In the genomic region with DNA sequence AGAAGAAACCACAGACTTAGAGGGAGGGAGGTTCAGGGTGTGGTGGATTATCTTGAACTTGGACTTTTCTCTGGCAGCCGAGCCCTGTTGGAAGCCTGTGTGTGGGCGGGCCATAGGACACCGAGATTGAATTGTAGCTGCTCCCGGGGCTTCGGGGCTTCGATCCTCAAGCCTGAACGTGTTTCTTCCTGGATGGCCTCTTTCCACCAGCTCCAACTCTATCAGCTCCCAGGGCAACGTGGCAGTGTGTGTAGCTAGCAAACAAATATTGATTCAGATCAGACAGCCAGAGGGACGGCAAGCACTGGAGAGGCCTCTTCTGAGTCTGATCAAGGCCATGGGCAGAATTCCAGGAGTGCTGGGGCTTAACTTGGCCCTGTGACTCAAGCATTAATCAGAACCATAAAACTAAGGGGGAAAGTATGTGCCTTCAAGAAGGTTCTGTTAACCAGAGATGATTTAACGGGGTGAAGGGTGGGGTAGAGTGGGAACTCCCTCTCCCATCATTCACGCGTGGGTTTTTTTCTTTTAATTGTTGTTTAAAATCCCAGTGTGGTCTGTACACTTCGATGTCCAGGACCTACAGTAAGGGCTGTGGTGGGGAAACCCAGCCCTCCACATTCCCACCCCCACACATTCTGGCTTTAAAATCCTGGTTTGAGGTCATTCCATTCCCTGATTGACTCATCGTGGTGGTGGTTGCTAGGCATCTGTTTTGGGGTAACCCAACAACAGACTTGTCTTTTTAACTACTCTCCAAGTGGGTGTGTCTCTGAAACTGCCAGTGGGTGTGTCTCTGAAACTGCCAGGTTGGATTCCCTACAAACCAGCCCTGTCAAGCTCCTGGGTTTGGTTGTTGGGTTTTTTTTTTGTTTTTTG, we compare ENCODE assay signal across 9 mouse cellular contexts. TPM values are rescaled to one million over a fixed set of nuclear protein-coding genes. Genes with fewer than 3 reads are reported as not detected.
DNase-seq lines count a peak whose midpoint lies in the region; ATAC-seq and TF ChIP-seq lines count a peak whose summit lies in the region.
"Had no signal": no experiment of that assay in that cellular context is flagged by ENCODE, and none has a peak within 500 bp of the region (broad histone marks: within the 10 kb centered on the region; RNA-seq: fewer than 3 reads in every experiment).

No protein-coding gene starts in this region.

- TF ChIP-seq POLR2A in myocyte (IDR thresholded peaks at IDR 0.05; ENCODE audit: insufficient read length, low read depth), result no peak

- H3K9me3 ChIP-seq in hindbrain, embryonic 10.5 days, result no peaks in the 10 kb centered on the region
- no peaks in the 10 kb centered on the region for H3K9me3 ChIP-seq in hindbrain, embryonic 11.5 days (ENCODE audit: control insufficient read depth, low read length)
- no peaks in the 10 kb centered on the region for H3K9me3 ChIP-seq in embryonic facial prominence, embryonic 15.5 days (replicated peaks)
- H3K9me3 ChIP-seq in limb, embryonic 11.5 days (ENCODE audit: control insufficient read depth, low read length), result no peaks in the 10 kb centered on the region
- H3K9me3 ChIP-seq: midbrain, embryonic 12.5 days had no signal

- no peak overlapping the region for H3K9ac ChIP-seq in hindbrain, embryonic 11.5 days (ENCODE audit: low read depth, low read length)
- no peak overlapping the region for H3K9ac ChIP-seq in embryonic facial prominence, embryonic 15.5 days
- H3K9ac ChIP-seq in limb, embryonic 11.5 days (ENCODE audit: low read length), result no peak overlapping the region
- H3K9ac ChIP-seq: midbrain, embryonic 12.5 days had no signal

- H3K4me2 ChIP-seq in hindbrain, embryonic 11.5 days (replicated peaks; ENCODE audit: low read depth, low read length), result no peak overlapping the region
- peak overlapping the region; percentile 65 for H3K4me2 ChIP-seq in embryonic facial prominence, embryonic 15.5 days (replicated peaks)
- H3K4me2 ChIP-seq in limb, embryonic 11.5 days (ENCODE audit: low read depth, severe bottlenecking), result no peak overlapping the region
- peak overlapping the region; percentile 91 for H3K4me2 ChIP-seq in myocyte (ENCODE audit: low read depth)
- H3K4me2 ChIP-seq: midbrain, embryonic 12.5 days had no signal

- intact Hi-C loops in heart, postnatal 25 days (cut with DNase I), result loop anchor here (2.0 kb wide), 1 partner anchor 15 kb away; no protein-coding TSS in a partner anchor

- peaks cover 45% of the 10 kb centered on the region for H3K4me1 ChIP-seq in hindbrain, embryonic 10.5 days (replicated peaks)
- peaks cover 2% of the 10 kb centered on the region; the same call in 1 of the 2 replicates for H3K4me1 ChIP-seq in hindbrain, embryonic 11.5 days (replicated peaks; ENCODE audit: control insufficient read depth, insufficient read depth, low read length)
- H3K4me1 ChIP-seq in embryonic facial prominence, embryonic 15.5 days, result peaks cover 77% of the 10 kb centered on the region
- peaks cover 40% of the 10 kb centered on the region for H3K4me1 ChIP-seq in limb, embryonic 11.5 days (ENCODE audit: control insufficient read depth, insufficient read depth, low read length)

- ATAC-seq in hindbrain, embryonic 11.5 days (ENCODE audit: low FRiP score), result no peak
- ATAC-seq in embryonic facial prominence, embryonic 15.5 days (ENCODE audit: insufficient number of reproducible peaks, low FRiP score, low TSS enrichment, low read depth), result peak; percentile 63
- no peak for ATAC-seq in limb, embryonic 11.5 days (ENCODE audit: insufficient number of reproducible peaks, low FRiP score, low TSS enrichment, low read depth)

- peaks cover 40% of the 10 kb centered on the region for H3K27me3 ChIP-seq in hindbrain, embryonic 10.5 days (ENCODE audit: insufficient read depth, poor library complexity, severe bottlenecking)
- peaks cover 16% of the 10 kb centered on the region for H3K27me3 ChIP-seq in hindbrain, embryonic 11.5 days (ENCODE audit: control insufficient read depth, insufficient read depth, low read length)
- no peaks in the 10 kb centered on the region for H3K27me3 ChIP-seq in embryonic facial prominence, embryonic 15.5 days
- H3K27me3 ChIP-seq in limb, embryonic 11.5 days (ENCODE audit: control insufficient read depth, insufficient read depth, low read length), result peaks cover 4% of the 10 kb centered on the region; the same call in 1 of the 2 replicates
- H3K27me3 ChIP-seq in myocyte (ENCODE audit: control insufficient read depth, insufficient read depth, insufficient read length), result no peaks in the 10 kb centered on the region

- no peak overlapping the region for H3ac ChIP-seq in myocyte (ENCODE audit: control insufficient read depth, insufficient read length)

- peak overlapping the region; percentile 45; the same call in 1 of the 2 replicates for H3K27ac ChIP-seq in hindbrain, embryonic 10.5 days
- no peak overlapping the region for H3K27ac ChIP-seq in hindbrain, embryonic 11.5 days (ENCODE audit: low read depth, low read length)
- peak overlapping the region; percentile 99 for H3K27ac ChIP-seq in embryonic facial prominence, embryonic 15.5 days (replicated peaks)
- H3K27ac ChIP-seq in limb, embryonic 11.5 days (replicated peaks; ENCODE audit: low read depth, low read length), result peak overlapping the region; percentile 60
- H3K27ac ChIP-seq: midbrain, embryonic 12.5 days had no signal

- no peak overlapping the region for H3K4me3 ChIP-seq in hindbrain, embryonic 10.5 days
- H3K4me3 ChIP-seq in hindbrain, embryonic 11.5 days (ENCODE audit: low read depth, low read length), result no peak overlapping the region
- peak overlapping the region; percentile 87 for H3K4me3 ChIP-seq in embryonic facial prominence, embryonic 15.5 days (replicated peaks)
- no peak overlapping the region for H3K4me3 ChIP-seq in limb, embryonic 11.5 days (ENCODE audit: low read depth, low read length)
- peak overlapping the region; percentile 95 for H3K4me3 ChIP-seq in myocyte
- H3K4me3 ChIP-seq: midbrain, embryonic 12.5 days had no signal

- H3K36me3 ChIP-seq in hindbrain, embryonic 10.5 days, result no peaks in the 10 kb centered on the region
- no peaks in the 10 kb centered on the region for H3K36me3 ChIP-seq in hindbrain, embryonic 11.5 days (ENCODE audit: control insufficient read depth, insufficient read depth, low read length)
- H3K36me3 ChIP-seq in embryonic facial prominence, embryonic 15.5 days, result peaks cover 22% of the 10 kb centered on the region; the same call in 1 of the 2 replicates
- H3K36me3 ChIP-seq in limb, embryonic 11.5 days (ENCODE audit: control insufficient read depth, insufficient read depth, low read length), result no peaks in the 10 kb centered on the region
- H3K36me3 ChIP-seq in myocyte (ENCODE audit: control insufficient read depth, insufficient read depth), result peaks cover 31% of the 10 kb centered on the region
- H3K36me3 ChIP-seq: midbrain, embryonic 12.5 days had no signal

- peaks cover 77% of the 10 kb centered on the region for H3K79me2 ChIP-seq in myocyte (ENCODE audit: control insufficient read depth, insufficient read depth)

- 75% methylated on average over 14 of the region's 14 CpGs for WGBS in hindbrain, embryonic 10.5 days
- WGBS in hindbrain, embryonic 11.5 days, result 77% methylated on average over 14 of the region's 14 CpGs
- WGBS in embryonic facial prominence, embryonic 15.5 days, result 7% methylated on average over 14 of the region's 14 CpGs
- 53% methylated on average over 14 of the region's 14 CpGs for WGBS in limb, embryonic 11.5 days

- no peak for DNase-seq in hindbrain, embryonic 10.5 days (ENCODE audit: low spot score)
- DNase-seq in hindbrain, embryonic 11.5 days (ENCODE audit: low spot score), result no peak
- peak; percentile 67 for DNase-seq in heart, postnatal 25 days (ENCODE audit: low spot score)
- DNase-seq in limb, embryonic 11.5 days (ENCODE audit: low spot score), result peak; percentile 46
- DNase-seq in yolk sac, embryonic 10.5 days (ENCODE audit: low spot score), result no peak
- DNase-seq in spleen, adult 12 weeks (ENCODE audit: low spot score), result no peak

TF ChIP-seq in myocyte, 11 proteins besides CTCF, POLR2A, EP300 and RAD21:
- TF ChIP-seq POLR2AphosphoS2 (IDR thresholded peaks at IDR 0.05; ENCODE audit: insufficient read length, low read depth) (peak; percentile 22), CEBPB (IDR thresholded peaks at IDR 0.05; ENCODE audit: insufficient read depth, poor library complexity, severe bottlenecking) (no peak), MYOD1 (IDR thresholded peaks at IDR 0.05; ENCODE audit: control insufficient read depth in 1 of 3, insufficient read length in 2 of 3, low read depth in 2 of 3) (peak in 1 of 3 experiments; percentile 12)

RNA-seq across cellular contexts. Expression of a gene that starts 4.6 kb away (rescaled TPM):
- polyA plus RNA-seq in hindbrain, embryonic 10.5 days (2016; fragmentation: Nextera tagmentation; extraction: Ambion mirVana), result 146 and 230 TPM in 2 replicates
- 243 and 282 TPM in 2 replicates for polyA plus RNA-seq in hindbrain, embryonic 11.5 days (2014; fragmentation: Nextera tagmentation; extraction: Ambion mirVana)
- polyA plus RNA-seq in embryonic facial prominence, embryonic 15.5 days (2015; fragmentation: Nextera tagmentation; extraction: Ambion mirVana), result 1,678 and 1,714 TPM in 2 replicates
- total RNA-seq in heart, postnatal 25 days (2021), result 100 to 1,000 TPM in 1 of 2 experiments, 10 to 100 TPM in 1; 95.4 to 104 TPM
- polyA plus RNA-seq in limb, embryonic 11.5 days (2014; fragmentation: Nextera tagmentation; extraction: Ambion mirVana), result 146 and 153 TPM in 2 replicates
- 1,009 TPM for polyA plus RNA-seq in myocyte (2012; fragmentation: generic; extraction: Trizol)

Comparison
In these comparisons a context has a peak if more than half of its experiments do, and no peak if none do; other contexts are left out.
1. DNase-seq: peak in heart, postnatal 25 days (single experiment) and limb, embryonic 11.5 days (single experiment); none in hindbrain, embryonic 10.5 days (single experiment), hindbrain, embryonic 11.5 days (single experiment), yolk sac, embryonic 10.5 days (single experiment) and spleen, adult 12 weeks (single experiment).
2. H3K4me3 ChIP-seq: peak in embryonic facial prominence, embryonic 15.5 days (single experiment) and myocyte (single experiment); none in hindbrain, embryonic 10.5 days (single experiment), hindbrain, embryonic 11.5 days (single experiment) and limb, embryonic 11.5 days (single experiment).
3. H3K4me2 ChIP-seq: peak in embryonic facial prominence, embryonic 15.5 days (single experiment) and myocyte (single experiment); none in hindbrain, embryonic 11.5 days (single experiment) and limb, embryonic 11.5 days (single experiment).